Mouse (Mus musculus) hindbrain, embryonic 13.5 days (tissue): Measurements from ENCODE around the gene Fyco1. TPM values are rescaled to one million over a fixed set of nuclear protein-coding genes. Genes with fewer than 3 reads are reported as not detected.
"Not testable (repeated sequence)": the region's sequence is repeated elsewhere in the genome, so short reads cannot be mapped to it uniquely, and the experiment has no call there.

ENCODE experiments used
- ATAC-seq: fragments of 200-750 bp; cut with Nextera tagmentation; 2 replicates; pipeline ENCODE4 v1.8.0; 2017; ENCODE audit warnings: moderate TSS enrichment; ENCODE audit not compliant: low FRiP score
- H3K27ac ChIP-seq: fragments of 300-500 bp; sonication (generic); 2 replicates; pipeline ENCODE4 v1.5.1; 2015; ENCODE audit warnings: inconsistent platforms, mild to moderate bottlenecking, moderate library complexity
- H3K27me3 ChIP-seq: fragments of 300-500 bp; sonication (generic); 2 replicates; pipeline ENCODE4 v1.6.1; 2015; ENCODE audit warnings: mild to moderate bottlenecking, inconsistent platforms
- H3K36me3 ChIP-seq: fragments of 300-500 bp; sonication (generic); 2 replicates; pipeline ENCODE4 v1.6.1; 2015; ENCODE audit warnings: mild to moderate bottlenecking, inconsistent platforms
- H3K4me1 ChIP-seq: fragments of 300-500 bp; sonication (generic); replicated peaks from 2 replicates; pipeline ENCODE4 v1.6.1; 2015; ENCODE audit warnings: inconsistent platforms
- H3K4me2 ChIP-seq: fragments of 300-500 bp; sonication (generic); 2 replicates; pipeline ENCODE4 v1.6.1; 2015; ENCODE audit warnings: inconsistent platforms, mild to moderate bottlenecking, moderate library complexity
- H3K4me3 ChIP-seq: fragments of 300-500 bp; sonication (generic); 2 replicates; pipeline ENCODE4 v1.5.1; 2015; ENCODE audit warnings: mild to moderate bottlenecking, inconsistent platforms
- H3K9ac ChIP-seq: fragments of 300-500 bp; sonication (generic); 2 replicates; pipeline ENCODE4 v1.6.1; 2015; ENCODE audit warnings: mild to moderate bottlenecking, inconsistent platforms
- H3K9me3 ChIP-seq: fragments of 300-500 bp; sonication (generic); 2 replicates; pipeline ENCODE4 v1.6.1; 2016; ENCODE audit warnings: inconsistent platforms
- WGBS: fragments of 180-500 bp; shearing (Covaris S2); methylation state at CpG from one replicate; pipeline ENCODE4 v1.1.7; 2015; 5-methylcytosine and 5-hydroxymethylcytosine counted together
- polyA plus RNA-seq: library from polyadenylated mRNA; unstranded; fragments of >200 nt; fragmentation: Nextera tagmentation; extraction: Ambion mirVana; gene quantifications from 2 replicates; pipeline ENCODE4 v1.2.1, GENCODE M21; 2015

Fyco1 gene
- polyA plus RNA-seq, 1 experiment from 2014 or later, result 11.7 TPM

- WGBS, result 95% methylated on average over 3 of the region's 3 CpGs
- no peak overlapping the region for H3K4me2 ChIP-seq
- ATAC-seq, result no peak
- no peak overlapping the region for H3K4me3 ChIP-seq
- H3K27me3 ChIP-seq, result no peaks in the 10 kb centered on the region
- H3K9me3 ChIP-seq, result no peaks in the 10 kb centered on the region
- no peak overlapping the region for H3K9ac ChIP-seq
- peaks cover 29% of the 10 kb centered on the region for H3K36me3 ChIP-seq
- H3K27ac ChIP-seq, result no peak overlapping the region
- no peaks in the 10 kb centered on the region for H3K4me1 ChIP-seq
These were observed 39.9 kb downstream of the Fyco1 start for GRCm38 (mm10) chr9:123811831-123812230.

- Histone ChIP-seq H3K4me1 (no peaks in the 10 kb centered on the region), H3K9me3 (no peaks in the 10 kb centered on the region), H3K4me3 (no peak overlapping the region), H3K4me2 (no peak overlapping the region), H3K9ac (no peak overlapping the region), H3K27ac (no peak overlapping the region), H3K36me3 (peaks cover 16% of the 10 kb centered on the region), H3K27me3 (no peaks in the 10 kb centered on the region)
- whole genome bisulfite sequencing, result 79% methylated on average over 7 of the region's 7 CpGs
- ATAC-seq, result no peak
These were observed 43.1 kb downstream of the Fyco1 start for GRCm38 (mm10) chr9:123808583-123808982.

- ATAC-seq, result no peak
- 94% methylated on average over 5 of the region's 5 CpGs for WGBS
- no peaks in the 10 kb centered on the region for H3K4me1 ChIP-seq
- H3K4me3 ChIP-seq, result no peak within 1 kb of the TSS
- no peak within 1 kb of the TSS for H3K4me2 ChIP-seq
- H3K9me3 ChIP-seq, result no peaks in the 10 kb centered on the region
- no peak within 1 kb of the TSS for H3K9ac ChIP-seq
- peaks cover 19% of the 10 kb centered on the region for H3K36me3 ChIP-seq
- no peak within 1 kb of the TSS for H3K27ac ChIP-seq
- H3K27me3 ChIP-seq, result no peaks in the 10 kb centered on the region
These were observed 45.4 kb downstream of the Fyco1 start, which contains the start of gene Cxcr6 for GRCm38 (mm10) chr9:123806267-123806666. TSS of gene Cxcr6 (plus strand) at chr9:123806475.

GRCm38 (mm10) chr9:123805241-123805640, 46.5 kb downstream of the Fyco1 start:
- 96% methylated on average over 2 of the region's 2 CpGs for WGBS
- no peak overlapping the region for H3K4me2 ChIP-seq
- no peak for ATAC-seq

GRCm38 (mm10) chr9:123802896-123803295, 48.8 kb downstream of the Fyco1 start:
- Histone ChIP-seq H3K9ac (no peak overlapping the region), H3K9me3 (no peaks in the 10 kb centered on the region), H3K27ac (no peak overlapping the region), H3K36me3 (peaks cover 19% of the 10 kb centered on the region; the same call in 1 of the 2 replicates), H3K27me3 (no peaks in the 10 kb centered on the region), H3K4me3 (no peak overlapping the region), H3K4me2 (no peak overlapping the region), H3K4me1 (no peaks in the 10 kb centered on the region)
- no peak for ATAC-seq

More at GRCm38 (mm10) chr9:123805241-123805640, 46.5 kb downstream of the Fyco1 start:
- H3K9ac ChIP-seq, result no peak overlapping the region
- H3K36me3 ChIP-seq, result peaks cover 22% of the 10 kb centered on the region
- H3K27me3 ChIP-seq, result no peaks in the 10 kb centered on the region
- no peaks in the 10 kb centered on the region for H3K9me3 ChIP-seq
- no peaks in the 10 kb centered on the region for H3K4me1 ChIP-seq
- no peak overlapping the region for H3K27ac ChIP-seq
- H3K4me3 ChIP-seq, result no peak overlapping the region

GRCm38 (mm10) chr9:123802421-123802820, 49.3 kb downstream of the Fyco1 start:
- Histone ChIP-seq H3K4me2 (no peak overlapping the region), H3K27ac (no peak overlapping the region), H3K9ac (no peak overlapping the region), H3K36me3 (peaks cover 23% of the 10 kb centered on the region), H3K27me3 (no peaks in the 10 kb centered on the region), H3K4me1 (no peaks in the 10 kb centered on the region), H3K9me3 (no peaks in the 10 kb centered on the region), H3K4me3 (no peak overlapping the region)
- WGBS, result 100% methylated on average over 2 of the region's 2 CpGs
- ATAC-seq, result no peak

GRCm38 (mm10) chr9:123801527-123801926, 50.2 kb downstream of the Fyco1 start:
- H3K4me1 ChIP-seq, result no peaks in the 10 kb centered on the region
- ATAC-seq, result no peak
- no peaks in the 10 kb centered on the region for H3K27me3 ChIP-seq
- no peaks in the 10 kb centered on the region for H3K9me3 ChIP-seq
- WGBS, result 96% methylated on average over 1 of the region's 1 CpGs
- no peak overlapping the region for H3K4me2 ChIP-seq
- H3K36me3 ChIP-seq, result peaks cover 26% of the 10 kb centered on the region
- no peak overlapping the region for H3K4me3 ChIP-seq
- no peak overlapping the region for H3K9ac ChIP-seq
- H3K27ac ChIP-seq, result no peak overlapping the region

- H3K27ac ChIP-seq, result no peak overlapping the region
- no peak overlapping the region for H3K4me2 ChIP-seq
- H3K4me1 ChIP-seq, result no peaks in the 10 kb centered on the region
- no peaks in the 10 kb centered on the region for H3K27me3 ChIP-seq
- ATAC-seq, result no peak
- 76% methylated on average over 3 of the region's 3 CpGs for WGBS
- H3K36me3 ChIP-seq, result peaks cover 59% of the 10 kb centered on the region
- H3K9me3 ChIP-seq, result no peaks in the 10 kb centered on the region
- no peak overlapping the region for H3K9ac ChIP-seq
- no peak overlapping the region for H3K4me3 ChIP-seq
These were observed 55.5 kb downstream of the Fyco1 start for GRCm38 (mm10) chr9:123796174-123796573.

GRCm38 (mm10) chr9:123788855-123789529, 62.7 kb downstream of the Fyco1 start:
- 75% methylated on average over 4 of the region's 4 CpGs for WGBS
- no peak for ATAC-seq
- no peak overlapping the region for H3K27ac ChIP-seq
- H3K36me3 ChIP-seq, result peaks cover 50% of the 10 kb centered on the region
- no peak overlapping the region for H3K4me2 ChIP-seq
- H3K4me3 ChIP-seq, result no peak overlapping the region
- H3K9me3 ChIP-seq, result peaks cover under 1% of the 10 kb centered on the region; the same call in 1 of the 2 replicates
- no peak overlapping the region for H3K9ac ChIP-seq
- no peaks in the 10 kb centered on the region for H3K4me1 ChIP-seq
- H3K27me3 ChIP-seq, result no peaks in the 10 kb centered on the region

GRCm38 (mm10) chr9:123773299-123773698, 78.4 kb downstream of the Fyco1 start:
- WGBS, result 34% methylated on average over 2 of the region's 2 CpGs
- H3K4me2 ChIP-seq, H3K27me3 ChIP-seq, ATAC-seq, H3K4me3 ChIP-seq, H3K27ac ChIP-seq, H3K9me3 ChIP-seq, H3K9ac ChIP-seq, H3K36me3 ChIP-seq, H3K4me1 ChIP-seq: not testable (repeated sequence)

- Histone ChIP-seq H3K9me3 (no peaks in the 10 kb centered on the region), H3K4me3 (no peak overlapping the region), H3K9ac (no peak overlapping the region), H3K36me3 (no peaks in the 10 kb centered on the region), H3K27me3 (no peaks in the 10 kb centered on the region), H3K4me2 (no peak overlapping the region), H3K4me1 (no peaks in the 10 kb centered on the region), H3K27ac (no peak overlapping the region)
- ATAC-seq, result no peak
- 71% methylated on average over 6 of the region's 6 CpGs for WGBS
These were observed 82.2 kb downstream of the Fyco1 start for GRCm38 (mm10) chr9:123769532-123769931.

GRCm38 (mm10) chr9:123768443-123768842, 83.3 kb downstream of the Fyco1 start:
- 89% methylated on average over 1 of the region's 1 CpGs for WGBS
- no peaks in the 10 kb centered on the region for H3K9me3 ChIP-seq
- H3K4me2 ChIP-seq, result no peak overlapping the region
- H3K27me3 ChIP-seq, result no peaks in the 10 kb centered on the region
- no peak overlapping the region for H3K9ac ChIP-seq
- H3K36me3 ChIP-seq, result no peaks in the 10 kb centered on the region
- no peak for ATAC-seq
- H3K4me1 ChIP-seq, result no peaks in the 10 kb centered on the region
- no peak overlapping the region for H3K4me3 ChIP-seq
- H3K27ac ChIP-seq, result no peak overlapping the region

- Histone ChIP-seq H3K4me3 (no peak overlapping the region), H3K9me3 (no peaks in the 10 kb centered on the region), H3K36me3 (no peaks in the 10 kb centered on the region), H3K27ac (no peak overlapping the region), H3K9ac (no peak overlapping the region), H3K4me2 (no peak overlapping the region), H3K27me3 (no peaks in the 10 kb centered on the region), H3K4me1 (no peaks in the 10 kb centered on the region)
- WGBS, result 83% methylated on average over 3 of the region's 3 CpGs
- ATAC-seq, result no peak
These were observed 84.7 kb downstream of the Fyco1 start for GRCm38 (mm10) chr9:123766996-123767395.
